Comparison of ENCODE assay signal across 16 mouse cellular contexts in the genomic region with DNA sequence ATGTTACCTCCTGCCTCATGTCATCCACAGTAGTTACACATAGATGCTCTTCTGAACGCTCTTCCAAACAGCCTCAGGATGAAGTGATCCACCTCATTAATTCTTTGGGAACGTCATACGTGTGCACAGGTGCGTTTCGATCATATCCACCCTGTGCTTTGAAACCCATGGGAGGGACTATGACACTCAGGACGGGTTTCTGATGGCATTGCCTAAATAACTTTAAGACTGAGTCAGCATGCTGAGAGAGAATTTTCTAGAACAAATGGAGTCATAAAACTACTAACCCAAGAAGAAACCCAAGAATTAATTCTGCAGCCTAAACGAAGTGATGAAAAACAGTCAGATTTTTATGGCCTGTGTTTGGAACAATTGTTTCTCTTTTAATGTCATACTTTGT.
"Had no signal": no experiment of that assay in that cellular context is flagged by ENCODE, and none has a peak within 500 bp of the region (broad histone marks: within the 10 kb centered on the region; RNA-seq: fewer than 3 reads in every experiment).

No protein-coding gene starts in this region.

- H3K27me3 ChIP-seq: neural tube, embryonic 13.5 days; neural tube, embryonic 15.5 days; stomach, embryonic 15.5 days had no signal

- DNase-seq: retina, postnatal 1 day; right cerebral cortex, adult 18-20 months; right cerebral cortex, postnatal 14 days; right cerebral cortex, postnatal 25 days; right cerebral cortex, postnatal 4 days; spleen, adult 18-20 months; thymus, adult 18-20 months; thymus, adult 2 months; thymus, postnatal 14 days; thymus, postnatal 25 days; thymus, postnatal 36 days; thymus, postnatal 4 days had no signal

- H3K4me1 ChIP-seq: neural tube, embryonic 13.5 days; neural tube, embryonic 15.5 days; stomach, embryonic 15.5 days had no signal

- H3K36me3 ChIP-seq: neural tube, embryonic 13.5 days; neural tube, embryonic 15.5 days; stomach, embryonic 15.5 days had no signal

- H3K27ac ChIP-seq: neural tube, embryonic 13.5 days; neural tube, embryonic 15.5 days; stomach, embryonic 15.5 days; stomach, postnatal 0 days had no signal

- H3K4me2 ChIP-seq: neural tube, embryonic 13.5 days; neural tube, embryonic 15.5 days; stomach, embryonic 15.5 days had no signal

- H3K9me3 ChIP-seq: neural tube, embryonic 13.5 days; neural tube, embryonic 15.5 days; stomach, embryonic 15.5 days had no signal

- H3K9ac ChIP-seq: neural tube, embryonic 13.5 days; neural tube, embryonic 15.5 days; stomach, embryonic 15.5 days had no signal

- H3K4me3 ChIP-seq: neural tube, embryonic 13.5 days; neural tube, embryonic 15.5 days; stomach, embryonic 15.5 days had no signal
